Mouse (Mus musculus): ENCODE results near the gene Nxf2. TPM values are rescaled to one million over a fixed set of nuclear protein-coding genes. Genes with fewer than 3 reads are reported as not detected.
A peak's percentile ranks its signal among the peaks of the same experiment; 100 is the strongest.

Gene Nxf2
- 0.40 and 0.77 TPM in 2 replicates for polyA plus RNA-seq (2015; fragmentation: Nextera tagmentation; extraction: Ambion mirVana)

DNA sequence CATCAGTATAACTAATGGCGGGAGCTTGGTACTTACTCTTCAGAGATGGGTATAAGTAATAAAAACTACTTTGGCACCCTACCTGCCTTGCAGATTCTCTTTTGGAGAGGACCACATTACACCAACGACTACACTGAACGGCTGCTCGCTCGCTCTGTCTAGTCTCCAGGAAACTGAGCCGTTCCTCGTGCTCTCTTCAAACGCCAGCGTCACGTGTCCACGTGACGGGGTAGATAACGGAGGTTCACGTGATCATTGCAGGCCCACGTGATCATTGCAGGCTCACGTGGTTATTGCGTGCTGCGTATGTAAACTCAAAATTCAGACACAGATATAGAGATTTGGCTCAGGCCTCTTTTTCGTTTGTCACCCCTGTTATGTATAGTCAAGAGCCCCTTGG lies at the start of gene Nxf2:
Nxf2 (minus strand) TSS at position 209 of the 400 bp plus-strand sequence.
- H3K9me3 ChIP-seq (ENCODE audit: low read length): peaks cover 13% of the 10 kb centered on the region; the same call in 1 of the 2 replicates
- WGBS: 86% methylated on average over 19 of the region's 19 CpGs
- H3K36me3 ChIP-seq (ENCODE audit: insufficient read depth, low read length): no peaks in the 10 kb centered on the region
- H3K27ac ChIP-seq (ENCODE audit: low read length): no peak within 1 kb of the TSS
- ATAC-seq (ENCODE audit: low FRiP score, low TSS enrichment): no peak
- H3K27me3 ChIP-seq (ENCODE audit: insufficient read depth, low read length): peaks cover 11% of the 10 kb centered on the region; the same call in 1 of the 2 replicates
- H3K4me2 ChIP-seq (replicated peaks; ENCODE audit: low read depth, low read length): peak within 1 kb of the TSS; percentile 50
- no peak within 1 kb of the TSS for H3K9ac ChIP-seq (replicated peaks; ENCODE audit: low read length)
- no peaks in the 10 kb centered on the region for H3K4me1 ChIP-seq (ENCODE audit: insufficient read depth, low read length)
- peak within 1 kb of the TSS; percentile 30 for H3K4me3 ChIP-seq (ENCODE audit: low read length)

GRCm38 (mm10) chrX:135011381-135011780 lies 46.8 kb upstream of the Nxf2 start:
- 46% methylated on average over 3 of the region's 3 CpGs for WGBS
- no peak overlapping the region for H3K9ac ChIP-seq (replicated peaks; ENCODE audit: low read length)
- no peak overlapping the region for H3K4me2 ChIP-seq (replicated peaks; ENCODE audit: low read depth, low read length)
- no peak for ATAC-seq (ENCODE audit: low FRiP score, low TSS enrichment)
- no peak overlapping the region for H3K27ac ChIP-seq (ENCODE audit: low read length)
- H3K27me3 ChIP-seq (ENCODE audit: insufficient read depth, low read length): peaks cover 17% of the 10 kb centered on the region; the same call in 1 of the 2 replicates
- no peak overlapping the region for H3K4me3 ChIP-seq (ENCODE audit: low read length)
- H3K4me1 ChIP-seq (ENCODE audit: insufficient read depth, low read length): no peaks in the 10 kb centered on the region
- no peaks in the 10 kb centered on the region for H3K9me3 ChIP-seq (ENCODE audit: low read length)
- H3K36me3 ChIP-seq (ENCODE audit: insufficient read depth, low read length): no peaks in the 10 kb centered on the region

GRCm38 (mm10) chrX:135009471-135009815 lies 44.9 kb upstream of the Nxf2 start:
- Histone ChIP-seq H3K36me3 (ENCODE audit: insufficient read depth, low read length) (no peaks in the 10 kb centered on the region), H3K4me2 (replicated peaks; ENCODE audit: low read depth, low read length) (peak overlapping the region; percentile 48), H3K27me3 (ENCODE audit: insufficient read depth, low read length) (peaks cover 15% of the 10 kb centered on the region; the same call in 1 of the 2 replicates), H3K4me1 (ENCODE audit: insufficient read depth, low read length) (no peaks in the 10 kb centered on the region), H3K27ac (ENCODE audit: low read length) (0 out of 2 replicates have a peak overlapping the region, but pooled peaks have one; percentile 28), H3K4me3 (ENCODE audit: low read length) (peak overlapping the region; percentile 63), H3K9ac (replicated peaks; ENCODE audit: low read length) (0 out of 2 replicates have a peak overlapping the region, but pooled peaks have one; percentile 24), H3K9me3 (ENCODE audit: low read length) (no peaks in the 10 kb centered on the region)
- ATAC-seq (ENCODE audit: low FRiP score, low TSS enrichment): no peak
- WGBS: 31% methylated on average over 6 of the region's 6 CpGs

DNA sequence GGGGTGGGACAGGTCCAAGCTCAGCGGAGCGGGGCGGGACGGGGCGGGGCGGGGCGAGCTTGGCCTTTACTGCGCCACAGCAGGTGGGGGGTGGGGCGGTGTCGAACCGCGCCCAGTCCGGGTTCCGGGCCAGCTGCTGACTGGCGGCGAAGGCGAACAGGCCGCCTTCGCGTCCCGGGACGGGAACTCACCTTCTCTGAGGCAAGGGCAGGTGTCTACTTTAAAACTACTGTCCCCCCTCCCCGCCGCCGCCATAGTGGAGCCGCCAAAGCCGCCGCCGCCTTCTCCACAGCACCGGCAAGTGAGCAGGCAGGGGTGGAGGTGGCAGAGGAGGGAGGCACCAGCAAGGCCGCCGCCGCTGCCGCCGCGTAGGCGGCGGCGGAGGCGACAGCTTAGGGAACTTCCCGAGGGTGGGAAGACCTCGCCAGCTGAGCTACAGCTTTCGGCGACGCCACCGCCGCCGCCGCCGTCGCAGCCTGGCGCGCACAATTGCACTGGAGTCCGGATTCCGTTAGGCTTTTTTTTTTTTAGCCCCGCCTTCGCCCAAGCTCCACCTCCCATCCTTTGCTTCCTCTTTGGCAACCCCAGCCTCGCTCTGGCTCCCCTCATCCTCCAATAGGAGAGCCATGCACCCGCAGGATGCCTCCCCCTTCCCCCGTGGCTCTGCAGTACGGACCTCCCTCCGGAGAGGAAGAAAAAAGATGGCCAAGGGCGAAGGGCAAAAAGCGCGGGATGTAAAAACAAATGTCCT lies 44.3 kb upstream of the Nxf2 start, which contains the start of gene Zmat1:
Zmat1 (minus strand) TSS at position 490 of the 751 bp plus-strand sequence.
- H3K9me3 ChIP-seq (ENCODE audit: low read length): no peaks in the 10 kb centered on the region
- ATAC-seq (ENCODE audit: low FRiP score, low TSS enrichment): peak; percentile 99
- peak within 1 kb of the TSS; percentile 82 for H3K9ac ChIP-seq (replicated peaks; ENCODE audit: low read length)
- H3K4me2 ChIP-seq (replicated peaks; ENCODE audit: low read depth, low read length): peak within 1 kb of the TSS; percentile 49
- WGBS: 13% methylated on average over 47 of the region's 65 CpGs
- peak within 1 kb of the TSS; percentile 94 for H3K27ac ChIP-seq (ENCODE audit: low read length)
- peaks cover 15% of the 10 kb centered on the region; the same call in 1 of the 2 replicates for H3K27me3 ChIP-seq (ENCODE audit: insufficient read depth, low read length)
- no peaks in the 10 kb centered on the region for H3K4me1 ChIP-seq (ENCODE audit: insufficient read depth, low read length)
- H3K36me3 ChIP-seq (ENCODE audit: insufficient read depth, low read length): no peaks in the 10 kb centered on the region
- peak within 1 kb of the TSS; percentile 63 for H3K4me3 ChIP-seq (ENCODE audit: low read length)

- Histone ChIP-seq H3K9me3 (ENCODE audit: low read length) (no peaks in the 10 kb centered on the region), H3K4me1 (ENCODE audit: insufficient read depth, low read length) (no peaks in the 10 kb centered on the region), H3K4me3 (ENCODE audit: low read length) (peak overlapping the region; percentile 63), H3K4me2 (replicated peaks; ENCODE audit: low read depth, low read length) (peak overlapping the region; percentile 49), H3K27me3 (ENCODE audit: insufficient read depth, low read length) (peaks cover 15% of the 10 kb centered on the region; the same call in 1 of the 2 replicates), H3K27ac (ENCODE audit: low read length) (no peak overlapping the region), H3K36me3 (ENCODE audit: insufficient read depth, low read length) (no peaks in the 10 kb centered on the region), H3K9ac (replicated peaks; ENCODE audit: low read length) (0 out of 2 replicates have a peak overlapping the region, but pooled peaks have one; percentile 22)
- 47% methylated on average over 5 of the region's 5 CpGs for WGBS
- no peak for ATAC-seq (ENCODE audit: low FRiP score, low TSS enrichment)
These were observed 43.5 kb upstream of the Nxf2 start for GRCm38 (mm10) chrX:135008021-135008420.

GRCm38 (mm10) chrX:134963305-134964094 lies 1.1 kb downstream of the Nxf2 start:
- no peak overlapping the region for H3K27ac ChIP-seq (ENCODE audit: low read length)
- H3K36me3 ChIP-seq (ENCODE audit: insufficient read depth, low read length): no peaks in the 10 kb centered on the region
- H3K4me2 ChIP-seq (replicated peaks; ENCODE audit: low read depth, low read length): peak overlapping the region; percentile 50
- peaks cover 13% of the 10 kb centered on the region; the same call in 1 of the 2 replicates for H3K9me3 ChIP-seq (ENCODE audit: low read length)
- H3K4me3 ChIP-seq (ENCODE audit: low read length): peak overlapping the region; percentile 30
- no peaks in the 10 kb centered on the region for H3K4me1 ChIP-seq (ENCODE audit: insufficient read depth, low read length)
- H3K27me3 ChIP-seq (ENCODE audit: insufficient read depth, low read length): peaks cover 15% of the 10 kb centered on the region
- peak; percentile 97 for ATAC-seq (ENCODE audit: low FRiP score, low TSS enrichment)
- H3K9ac ChIP-seq (replicated peaks; ENCODE audit: low read length): no peak overlapping the region
- WGBS: 55% methylated on average over 36 of the region's 53 CpGs

DNA sequence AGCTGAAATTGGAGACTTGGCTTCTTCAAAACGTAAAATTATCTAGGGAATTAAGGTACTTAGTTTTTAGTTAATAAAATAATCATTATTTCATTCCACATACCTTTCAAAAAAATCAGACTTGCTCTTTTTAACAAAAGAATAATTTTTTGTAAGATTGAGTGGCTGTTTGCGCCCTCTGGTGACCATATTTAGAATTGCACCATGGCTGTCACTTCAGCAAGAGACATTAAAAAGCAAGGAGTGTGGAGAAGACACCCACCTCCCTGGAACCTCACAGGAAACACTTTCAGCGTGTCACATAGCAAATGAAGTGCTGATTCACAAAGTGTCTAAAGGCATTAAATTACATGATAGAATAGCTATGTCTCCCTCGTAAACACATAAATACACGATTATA lies 34.2 kb downstream of the Nxf2 start:
- H3K36me3 ChIP-seq (ENCODE audit: insufficient read depth, low read length): no peaks in the 10 kb centered on the region
- H3K4me1 ChIP-seq (ENCODE audit: insufficient read depth, low read length): no peaks in the 10 kb centered on the region
- ATAC-seq (ENCODE audit: low FRiP score, low TSS enrichment): no peak
- no peak overlapping the region for H3K27ac ChIP-seq (ENCODE audit: low read length)
- peaks cover 4% of the 10 kb centered on the region; the same call in 1 of the 2 replicates for H3K27me3 ChIP-seq (ENCODE audit: insufficient read depth, low read length)
- H3K9me3 ChIP-seq (ENCODE audit: low read length): no peaks in the 10 kb centered on the region
- no peak overlapping the region for H3K4me2 ChIP-seq (replicated peaks; ENCODE audit: low read depth, low read length)
- 37% methylated on average over 5 of the region's 5 CpGs for WGBS
- H3K4me3 ChIP-seq (ENCODE audit: low read length): no peak overlapping the region
- no peak overlapping the region for H3K9ac ChIP-seq (replicated peaks; ENCODE audit: low read length)

DNA sequence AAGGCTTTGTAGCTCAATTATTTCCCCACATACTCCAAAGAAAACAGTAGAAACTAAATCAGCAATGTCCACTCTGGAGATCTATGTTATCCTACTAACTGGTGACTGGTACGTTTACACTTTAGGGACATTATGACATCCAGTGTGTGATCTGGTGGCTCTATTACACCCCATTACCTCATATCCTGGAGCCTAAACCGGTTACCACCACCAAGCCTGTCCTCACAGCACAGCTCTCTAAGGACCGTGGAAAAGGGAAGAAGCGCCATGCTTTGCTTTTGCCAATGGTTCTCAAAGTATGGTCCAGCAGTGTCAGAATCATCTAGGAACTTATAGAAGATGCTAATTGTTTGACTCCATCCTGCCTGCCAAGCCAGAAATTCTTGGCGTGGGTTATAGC lies 34.6 kb downstream of the Nxf2 start:
- H3K4me3 ChIP-seq (ENCODE audit: low read length): no peak overlapping the region
- no peak for ATAC-seq (ENCODE audit: low FRiP score, low TSS enrichment)
- H3K36me3 ChIP-seq (ENCODE audit: insufficient read depth, low read length): no peaks in the 10 kb centered on the region
- peaks cover 4% of the 10 kb centered on the region; the same call in 1 of the 2 replicates for H3K27me3 ChIP-seq (ENCODE audit: insufficient read depth, low read length)
- WGBS: 74% methylated on average over 5 of the region's 5 CpGs
- H3K27ac ChIP-seq (ENCODE audit: low read length): no peak overlapping the region
- H3K4me1 ChIP-seq (ENCODE audit: insufficient read depth, low read length): no peaks in the 10 kb centered on the region
- no peaks in the 10 kb centered on the region for H3K9me3 ChIP-seq (ENCODE audit: low read length)
- H3K4me2 ChIP-seq (replicated peaks; ENCODE audit: low read depth, low read length): no peak overlapping the region
- H3K9ac ChIP-seq (replicated peaks; ENCODE audit: low read length): no peak overlapping the region

- Histone ChIP-seq H3K9me3 (ENCODE audit: low read length) (no peaks in the 10 kb centered on the region), H3K27ac (ENCODE audit: low read length) (no peak overlapping the region), H3K4me1 (ENCODE audit: insufficient read depth, low read length) (no peaks in the 10 kb centered on the region), H3K4me3 (ENCODE audit: low read length) (no peak overlapping the region), H3K36me3 (ENCODE audit: insufficient read depth, low read length) (no peaks in the 10 kb centered on the region), H3K4me2 (replicated peaks; ENCODE audit: low read depth, low read length) (no peak overlapping the region), H3K27me3 (ENCODE audit: insufficient read depth, low read length) (no peaks in the 10 kb centered on the region; the same call in 1 of the 2 replicates), H3K9ac (replicated peaks; ENCODE audit: low read length) (no peak overlapping the region)
- no peak for ATAC-seq (ENCODE audit: low FRiP score, low TSS enrichment)
These were observed 39.5 kb downstream of the Nxf2 start for GRCm38 (mm10) chrX:134925058-134925457.
